In genomic region chr7:15945211-15945610, GRCm38 (mm10) we compare ENCODE assay signal across 9 mouse cellular contexts. TPM values are rescaled to one million over a fixed set of nuclear protein-coding genes. Genes with fewer than 3 reads are reported as not detected.
DNase-seq lines count a peak whose midpoint lies in the region; ATAC-seq and TF ChIP-seq lines count a peak whose summit lies in the region.
"Had no signal": no experiment of that assay in that cellular context is flagged by ENCODE, and none has a peak within 500 bp of the region (broad histone marks: within the 10 kb centered on the region; RNA-seq: fewer than 3 reads in every experiment).

No protein-coding gene starts in this region.

- no peak for TF ChIP-seq CTCF in liver, postnatal 0 days (IDR thresholded peaks at IDR 0.05; ENCODE audit: low read depth)

- H3K9me3 ChIP-seq in heart, embryonic 13.5 days = no peaks in the 10 kb centered on the region
- H3K9me3 ChIP-seq in ES-E14 (ENCODE audit: control insufficient read depth, insufficient read depth, low read depth, low read length) = no peaks in the 10 kb centered on the region
- H3K9me3 ChIP-seq in forebrain, embryonic 15.5 days = no peaks in the 10 kb centered on the region
- no peaks in the 10 kb centered on the region for H3K9me3 ChIP-seq in liver, postnatal 0 days (ENCODE audit: low read length)

- peak overlapping the region; percentile 96 for H3K4me2 ChIP-seq in heart, embryonic 13.5 days
- peak overlapping the region; percentile 72 for H3K4me2 ChIP-seq in forebrain, embryonic 15.5 days (replicated peaks)
- peak overlapping the region; percentile 87 for H3K4me2 ChIP-seq in liver, postnatal 0 days (ENCODE audit: low read depth, low read length)

- ATAC-seq in heart, embryonic 13.5 days (ENCODE audit: extremely low read depth, insufficient number of reproducible peaks, low FRiP score, low TSS enrichment) = no peak
- ATAC-seq in forebrain, embryonic 15.5 days (replicated peaks) = no peak
- ATAC-seq in liver, postnatal 0 days = no peak

- peak overlapping the region; percentile 91 for H3K9ac ChIP-seq in heart, embryonic 13.5 days
- H3K9ac ChIP-seq in ES-E14 (ENCODE audit: insufficient read depth, low read depth, low read length, poor library complexity, severe bottlenecking) = peak overlapping the region; percentile 100
- peak overlapping the region; percentile 77 for H3K9ac ChIP-seq in forebrain, embryonic 15.5 days (replicated peaks)
- peak overlapping the region; percentile 83 for H3K9ac ChIP-seq in liver, postnatal 0 days (replicated peaks)

- peaks cover 54% of the 10 kb centered on the region for H3K36me3 ChIP-seq in heart, embryonic 13.5 days
- H3K36me3 ChIP-seq in ES-E14 (ENCODE audit: control insufficient read depth, insufficient read depth, low read length, poor library complexity, severe bottlenecking) = peaks cover 42% of the 10 kb centered on the region
- peaks cover 38% of the 10 kb centered on the region for H3K36me3 ChIP-seq in forebrain, embryonic 15.5 days
- peaks cover 43% of the 10 kb centered on the region for H3K36me3 ChIP-seq in liver, postnatal 0 days (replicated peaks; ENCODE audit: insufficient read depth, low read length)

- TF ChIP-seq EP300 in liver, postnatal 0 days (IDR thresholded peaks at IDR 0.05; ENCODE audit: low read depth) = no peak

- peak overlapping the region; percentile 82 for H3K4me3 ChIP-seq in heart, embryonic 13.5 days
- H3K4me3 ChIP-seq in ES-E14 (ENCODE audit: insufficient read depth in 1 of 2, low read depth in 1 of 2, low read length in 2 of 2, poor library complexity in 1 of 2, severe bottlenecking in 1 of 2) = peak overlapping the region; percentile 97 to 98
- H3K4me3 ChIP-seq in forebrain, embryonic 15.5 days = peak overlapping the region; percentile 92
- peak overlapping the region; percentile 90 for H3K4me3 ChIP-seq in liver, postnatal 0 days (ENCODE audit: low read depth, low read length)

- WGBS in heart, embryonic 13.5 days = 5% methylated on average over 8 of the region's 8 CpGs
- WGBS in forebrain, embryonic 15.5 days = 5% methylated on average over 8 of the region's 8 CpGs
- 4% methylated on average over 8 of the region's 8 CpGs for WGBS in liver, postnatal 0 days (ENCODE audit: insufficient replicate concordance)

- peak overlapping the region; percentile 95; the same call in 1 of the 2 replicates for H3K27ac ChIP-seq in heart, embryonic 13.5 days (replicated peaks)
- H3K27ac ChIP-seq in ES-E14 (ENCODE audit: insufficient read depth, low read depth, low read length, poor library complexity, severe bottlenecking) = 0 out of 2 replicates have a peak overlapping the region, but pooled peaks have one; percentile 14
- H3K27ac ChIP-seq in forebrain, embryonic 15.5 days (replicated peaks) = peak overlapping the region; percentile 98; the same call in 1 of the 2 replicates
- H3K27ac ChIP-seq in liver, postnatal 0 days (ENCODE audit: low read depth) = no peak overlapping the region

- H3K27me3 ChIP-seq in heart, embryonic 13.5 days (replicated peaks) = no peaks in the 10 kb centered on the region
- H3K27me3 ChIP-seq in forebrain, embryonic 15.5 days = no peaks in the 10 kb centered on the region
- H3K27me3 ChIP-seq in liver, postnatal 0 days (ENCODE audit: insufficient read depth, low read length) = no peaks in the 10 kb centered on the region
- H3K27me3 ChIP-seq: Patski had no signal

- intact Hi-C loops in heart, postnatal 14 days (cut with DNase I) = loop anchor here (2.0 kb wide), 1 partner anchor 14 kb away; no protein-coding TSS in a partner anchor

- peaks cover 37% of the 10 kb centered on the region for H3K4me1 ChIP-seq in heart, embryonic 13.5 days
- peaks cover 2 to 12% of the 10 kb centered on the region in 2 experiments; a peak in 2 of 4 replicates for H3K4me1 ChIP-seq in ES-E14 (ENCODE audit: control insufficient read depth in 2 of 2, insufficient read depth in 2 of 2, low read length in 2 of 2, poor library complexity in 1 of 2)
- H3K4me1 ChIP-seq in forebrain, embryonic 15.5 days = peaks cover 30% of the 10 kb centered on the region
- peaks cover 36% of the 10 kb centered on the region for H3K4me1 ChIP-seq in liver, postnatal 0 days (ENCODE audit: insufficient read depth)

- in situ Hi-C loops in ES-E14 (cut with MboI; ENCODE audit: low sequenced_read_pairs in 2 of 2, unreplicated experiment in 2 of 2) = no loop called here

- no peak for DNase-seq in heart, postnatal 14 days
- no peak for DNase-seq in ES-E14 (ENCODE audit: low read depth, low spot score)
- DNase-seq in liver, postnatal 0 days = no peak
- no peak for DNase-seq in layer of hippocampus, adult 9-10 months (ENCODE audit: low spot score)
- DNase-seq in right cerebral cortex, adult 2 months (ENCODE audit: low spot score in 2 of 2) = no peak
- no peak for DNase-seq in ovary, adult 18-20 months (ENCODE audit: low spot score)

TF ChIP-seq in ES-E14, 5 proteins besides CTCF, POLR2A, EP300 and RAD21:
- no peak for TF ChIP-seq ZC3H11A (IDR thresholded peaks at IDR 0.05; ENCODE audit: borderline replicate concordance, low read depth, low read length)
- no peak for TF ChIP-seq MAFK (IDR thresholded peaks at IDR 0.05; ENCODE audit: insufficient read depth, low read depth, low read length)
- TF ChIP-seq HCFC1 (IDR thresholded peaks at IDR 0.05; ENCODE audit: borderline replicate concordance, insufficient read depth, low read length) = no peak
- TF ChIP-seq CHD2 (IDR thresholded peaks at IDR 0.05; ENCODE audit: low read depth, low read length) = no peak
- no peak for TF ChIP-seq ZNF384 (IDR thresholded peaks at IDR 0.05; ENCODE audit: low read depth, low read length)

RNA-seq across cellular contexts. Expression of gene Nop53, which starts 0.7 kb away (rescaled TPM):
- polyA plus RNA-seq in heart, embryonic 13.5 days (2015; fragmentation: Nextera tagmentation; extraction: Ambion mirVana) = 107 and 116 TPM in 2 replicates
- 100 to 1,000 TPM; 129 to 137 TPM for total RNA-seq in heart, postnatal 14 days (2021)
- total RNA-seq in ES-E14 (2012; rRNA removed) = 212 and 220 TPM in 2 replicates
- 144 and 150 TPM in 2 replicates for polyA plus RNA-seq in forebrain, embryonic 15.5 days (2015; fragmentation: Nextera tagmentation; extraction: Ambion mirVana)
- polyA plus RNA-seq in liver, postnatal 0 days (2015; fragmentation: Nextera tagmentation; extraction: Ambion mirVana) = 82.6 and 90.6 TPM in 2 replicates

RNA-seq across cellular contexts. Expression of gene Ehd2, which starts 22.2 kb away (rescaled TPM):
- polyA plus RNA-seq in heart, embryonic 13.5 days (2015; fragmentation: Nextera tagmentation; extraction: Ambion mirVana) = 37.4 and 40.2 TPM in 2 replicates
- total RNA-seq in heart, postnatal 14 days (2021) = 100 to 1,000 TPM; 172 to 182 TPM
- total RNA-seq in ES-E14 (2012; rRNA removed) = 3.8 and 6.8 TPM in 2 replicates
- polyA plus RNA-seq in forebrain, embryonic 15.5 days (2015; fragmentation: Nextera tagmentation; extraction: Ambion mirVana) = 3.7 and 5.0 TPM in 2 replicates
- 1.9 and 2.7 TPM in 2 replicates for polyA plus RNA-seq in liver, postnatal 0 days (2015; fragmentation: Nextera tagmentation; extraction: Ambion mirVana)

RNA-seq across cellular contexts. Expression of gene Selenow, which starts 23.0 kb away (rescaled TPM):
- polyA plus RNA-seq in heart, embryonic 13.5 days (2015; fragmentation: Nextera tagmentation; extraction: Ambion mirVana) = 667 and 720 TPM in 2 replicates
- total RNA-seq in heart, postnatal 14 days (2021) = 100 to 1,000 TPM; 149 to 162 TPM
- total RNA-seq in ES-E14 (2012; rRNA removed) = 36.3 and 54.0 TPM in 2 replicates
- polyA plus RNA-seq in forebrain, embryonic 15.5 days (2015; fragmentation: Nextera tagmentation; extraction: Ambion mirVana) = 1,503 and 1,574 TPM in 2 replicates
- polyA plus RNA-seq in liver, postnatal 0 days (2015; fragmentation: Nextera tagmentation; extraction: Ambion mirVana) = 158 and 189 TPM in 2 replicates
